Mouse (Mus musculus) stomach, embryonic 14.5 days (tissue): ENCODE data around the gene Nek9. TPM values are rescaled to one million over a fixed set of nuclear protein-coding genes. Genes with fewer than 3 reads are reported as not detected.

Experiments used
- ATAC-seq: fragments of 200-750 bp; cut with Nextera tagmentation; 2 replicates; pipeline ENCODE4 v1.8.0; 2017; ENCODE audit warnings: low read depth, moderate TSS enrichment; ENCODE audit not compliant: insufficient number of reproducible peaks, insufficient read depth, low FRiP score
- H3K27ac ChIP-seq: fragments of 300-500 bp; sonication (generic); 2 replicates; pipeline ENCODE4 v1.5.1; 2014; ENCODE audit warnings: mild to moderate bottlenecking, low read length, moderate library complexity, mixed read lengths
- H3K27me3 ChIP-seq: fragments of 300-500 bp; sonication (generic); 2 replicates; pipeline ENCODE4 v1.6.1; 2014; ENCODE audit warnings: low read length, control low read depth, mixed read lengths; ENCODE audit not compliant: control insufficient read depth, insufficient read depth
- H3K36me3 ChIP-seq: fragments of 300-500 bp; sonication (generic); 2 replicates; pipeline ENCODE4 v1.6.1; 2014; ENCODE audit warnings: mild to moderate bottlenecking, control low read depth, low read length, moderate library complexity, mixed read lengths; ENCODE audit not compliant: control insufficient read depth, insufficient read depth
- H3K4me1 ChIP-seq: fragments of 300-500 bp; sonication (generic); 2 replicates; pipeline ENCODE4 v1.6.1; 2014; ENCODE audit warnings: low read length, control low read depth, mixed read lengths; ENCODE audit not compliant: control insufficient read depth, insufficient read depth
- H3K4me2 ChIP-seq: fragments of 300-500 bp; sonication (generic); replicated peaks from 2 replicates; pipeline ENCODE4 v1.6.1; 2014; ENCODE audit warnings: low read depth, low read length, control low read depth
- H3K4me3 ChIP-seq: fragments of 300-500 bp; sonication (generic); 2 replicates; pipeline ENCODE4 v1.5.1; 2014; ENCODE audit warnings: low read depth, low read length, control low read depth
- H3K9ac ChIP-seq: fragments of 300-500 bp; sonication (generic); replicated peaks from 2 replicates; pipeline ENCODE4 v1.6.1; 2014; ENCODE audit warnings: low read depth, mild to moderate bottlenecking, control low read depth, low read length, moderate library complexity, mixed read lengths
- H3K9me3 ChIP-seq: fragments of 300-500 bp; sonication (generic); 2 replicates; pipeline ENCODE4 v1.6.1; 2016; ENCODE audit warnings: low read depth, low read length, control low read depth; ENCODE audit not compliant: control insufficient read depth
- WGBS: fragments of 180-500 bp; shearing (Covaris S2); extraction: QIAGEN DNeasy Blood & Tissue Kit; methylation state at CpG from one replicate; pipeline ENCODE4 v1.1.7; 2014; 5-methylcytosine and 5-hydroxymethylcytosine counted together
- polyA plus RNA-seq: library from polyadenylated mRNA; unstranded; fragments of >200 nt; fragmentation: Nextera tagmentation; extraction: Ambion mirVana; gene quantifications from 2 replicates; pipeline ENCODE4 v1.2.1, GENCODE M21; 2014

Nek9 gene
- polyA plus RNA-seq, 1 experiment from 2014 or later = 20.4 TPM

DNA sequence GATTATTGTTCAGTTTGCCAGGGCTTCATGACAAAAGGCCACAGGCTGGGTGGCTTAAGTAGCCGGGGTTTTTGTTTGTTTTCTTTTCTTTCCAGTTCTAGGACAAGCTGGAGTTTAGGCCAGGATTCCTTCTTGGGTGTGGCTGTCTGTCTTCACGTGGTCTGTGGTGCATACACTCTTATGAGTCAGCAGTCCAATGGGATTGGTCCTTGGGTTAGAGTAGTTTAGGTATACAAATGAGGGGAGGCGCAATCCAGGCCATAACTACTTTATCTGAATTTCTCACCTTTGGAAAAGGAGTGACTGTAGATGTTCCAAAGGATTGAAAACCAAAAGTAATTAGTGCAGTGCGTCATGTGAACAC, 67.3 kb downstream of the Nek9 start:
- 63% methylated on average over 4 of the region's 4 CpGs for WGBS
- Histone ChIP-seq H3K4me2 (no peak overlapping the region), H3K4me3 (no peak overlapping the region), H3K27me3 (no peaks in the 10 kb centered on the region), H3K27ac (no peak overlapping the region), H3K4me1 (no peaks in the 10 kb centered on the region), H3K9ac (no peak overlapping the region), H3K36me3 (0 out of 2 replicates have a peak, but pooled peaks cover 4% of the 10 kb centered on the region), H3K9me3 (no peaks in the 10 kb centered on the region)
- no peak for ATAC-seq

DNA sequence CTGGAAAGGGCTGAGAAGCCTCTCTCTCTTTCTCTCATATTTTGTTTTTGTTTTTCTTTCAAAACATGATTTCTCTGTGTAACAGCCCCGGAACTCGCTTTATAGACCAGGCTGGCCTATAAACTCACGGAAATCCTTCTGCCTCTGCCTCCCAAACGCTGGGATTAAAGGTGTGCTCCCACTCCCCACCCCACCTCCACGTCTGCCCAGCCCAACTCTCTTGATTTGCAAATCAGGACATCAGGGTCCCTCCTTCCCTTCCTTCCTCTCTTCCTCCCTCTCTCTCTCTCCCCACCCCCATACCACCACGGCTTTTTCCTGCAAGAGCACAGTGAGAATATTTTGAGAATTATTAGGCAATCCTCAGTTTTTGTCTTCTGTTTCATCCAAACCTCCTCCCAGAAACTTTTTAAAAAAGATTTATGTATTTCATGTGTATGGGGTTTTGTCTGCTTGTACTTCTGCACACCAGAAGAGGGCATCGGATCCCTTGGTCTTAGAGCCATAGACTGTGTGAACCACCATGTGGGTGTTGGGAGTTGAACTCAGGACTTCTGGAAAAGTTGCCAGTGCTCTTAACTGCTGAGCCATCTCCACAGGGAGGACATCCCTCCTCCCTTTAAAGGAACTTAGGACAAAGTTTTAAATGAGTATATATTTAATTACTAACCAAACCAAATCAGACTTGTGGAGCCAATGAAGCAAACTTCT, 67.9 kb downstream of the Nek9 start:
- no peak overlapping the region for H3K27ac ChIP-seq
- WGBS = 81% methylated on average over 7 of the region's 7 CpGs
- no peaks in the 10 kb centered on the region for H3K27me3 ChIP-seq
- H3K4me3 ChIP-seq = no peak overlapping the region
- H3K36me3 ChIP-seq = 0 out of 2 replicates have a peak, but pooled peaks cover 4% of the 10 kb centered on the region
- no peak overlapping the region for H3K4me2 ChIP-seq
- no peaks in the 10 kb centered on the region for H3K4me1 ChIP-seq
- no peak overlapping the region for H3K9ac ChIP-seq
- ATAC-seq = no peak
- H3K9me3 ChIP-seq = no peaks in the 10 kb centered on the region

DNA sequence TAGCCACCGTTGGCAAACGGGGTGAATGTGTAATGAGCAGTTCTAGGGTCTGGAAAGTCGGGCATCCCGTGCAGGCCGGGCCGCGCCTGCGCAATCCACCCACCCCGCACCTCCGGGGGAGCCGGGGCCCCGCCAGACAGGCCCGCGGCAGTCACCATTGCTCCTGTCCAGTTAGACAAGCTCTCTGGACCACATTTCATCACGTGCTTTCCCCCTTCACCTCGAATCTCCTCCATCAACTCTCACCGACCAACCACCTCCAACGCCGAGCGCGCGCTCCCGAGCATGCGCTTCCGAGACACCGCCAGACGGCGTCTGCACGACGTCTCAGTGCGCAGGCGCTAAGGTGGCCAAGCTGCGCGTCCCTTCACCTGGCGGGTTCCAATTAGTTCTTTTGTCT, 68.8 kb downstream of the Nek9 start, which contains the start of gene Mlh3:
Gene Mlh3, minus strand, starts transcription at position 281 of the 400 bp plus-strand sequence.
- H3K27ac ChIP-seq = peak within 1 kb of the TSS; percentile 72
- H3K36me3 ChIP-seq = 0 out of 2 replicates have a peak, but pooled peaks cover 4% of the 10 kb centered on the region
- peak within 1 kb of the TSS; percentile 51 for H3K4me3 ChIP-seq
- H3K4me1 ChIP-seq = peaks cover 4% of the 10 kb centered on the region; the same call in 1 of the 2 replicates
- peak within 1 kb of the TSS; percentile 53 for H3K4me2 ChIP-seq
- 1% methylated on average over 35 of the region's 35 CpGs for WGBS
- H3K9ac ChIP-seq = peak within 1 kb of the TSS; percentile 67
- no peaks in the 10 kb centered on the region for H3K9me3 ChIP-seq
- ATAC-seq = peak; percentile 88
- H3K27me3 ChIP-seq = no peaks in the 10 kb centered on the region

DNA sequence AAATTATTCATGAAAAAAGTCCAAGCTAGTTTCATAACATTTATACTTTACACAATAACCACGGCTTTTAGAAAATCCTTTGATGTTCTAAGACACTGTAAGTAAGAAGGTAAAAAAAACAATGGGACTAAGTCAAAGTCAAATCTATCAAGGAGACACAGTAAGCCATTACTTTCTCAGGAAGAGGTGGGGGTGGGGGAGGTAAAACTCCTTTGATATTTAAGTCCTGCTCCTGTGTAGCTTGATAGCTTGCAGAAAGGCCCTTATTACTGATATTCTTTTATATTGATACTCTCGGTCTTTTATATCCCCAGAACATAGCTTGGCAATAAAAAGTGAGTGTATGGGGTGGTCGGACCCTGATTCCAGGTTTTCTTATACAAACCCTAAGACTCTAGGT, 69.3 kb downstream of the Nek9 start:
- no peaks in the 10 kb centered on the region for H3K9me3 ChIP-seq
- H3K36me3 ChIP-seq = 0 out of 2 replicates have a peak, but pooled peaks cover under 1% of the 10 kb centered on the region
- ATAC-seq = no peak
- H3K4me1 ChIP-seq = peaks cover 4% of the 10 kb centered on the region; the same call in 1 of the 2 replicates
- H3K9ac ChIP-seq = peak overlapping the region; percentile 67
- no peaks in the 10 kb centered on the region for H3K27me3 ChIP-seq
- WGBS = 51% methylated on average over 3 of the region's 3 CpGs
- peak overlapping the region; percentile 72 for H3K27ac ChIP-seq
- H3K4me3 ChIP-seq = peak overlapping the region; percentile 51
- H3K4me2 ChIP-seq = peak overlapping the region; percentile 53

DNA sequence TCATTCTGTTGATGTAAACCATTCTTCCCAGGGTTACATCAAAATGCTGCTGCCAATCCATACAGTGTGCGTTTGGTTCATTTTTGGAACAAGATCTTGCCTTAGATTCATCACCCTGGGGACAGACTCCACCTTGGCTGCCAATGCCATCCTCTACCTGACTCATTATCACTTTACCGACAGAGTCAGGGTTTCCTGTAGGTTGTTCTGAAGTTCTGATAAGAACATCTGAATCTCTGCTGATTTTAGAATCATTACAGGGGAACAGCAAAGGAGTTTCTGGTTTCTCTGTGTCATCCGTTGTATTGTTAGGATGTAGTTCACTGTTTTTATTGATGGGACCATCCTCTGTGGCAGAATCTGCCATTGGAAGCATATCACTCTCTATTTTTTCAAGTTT, 72.9 kb downstream of the Nek9 start:
- H3K9me3 ChIP-seq = no peaks in the 10 kb centered on the region
- H3K4me3 ChIP-seq = no peak overlapping the region
- ATAC-seq = no peak
- no peak overlapping the region for H3K27ac ChIP-seq
- H3K4me2 ChIP-seq = no peak overlapping the region
- WGBS = 87% methylated on average over 3 of the region's 3 CpGs
- peaks cover 18% of the 10 kb centered on the region; the same call in 1 of the 2 replicates for H3K4me1 ChIP-seq
- no peaks in the 10 kb centered on the region for H3K27me3 ChIP-seq
- H3K36me3 ChIP-seq = no peaks in the 10 kb centered on the region
- no peak overlapping the region for H3K9ac ChIP-seq

DNA sequence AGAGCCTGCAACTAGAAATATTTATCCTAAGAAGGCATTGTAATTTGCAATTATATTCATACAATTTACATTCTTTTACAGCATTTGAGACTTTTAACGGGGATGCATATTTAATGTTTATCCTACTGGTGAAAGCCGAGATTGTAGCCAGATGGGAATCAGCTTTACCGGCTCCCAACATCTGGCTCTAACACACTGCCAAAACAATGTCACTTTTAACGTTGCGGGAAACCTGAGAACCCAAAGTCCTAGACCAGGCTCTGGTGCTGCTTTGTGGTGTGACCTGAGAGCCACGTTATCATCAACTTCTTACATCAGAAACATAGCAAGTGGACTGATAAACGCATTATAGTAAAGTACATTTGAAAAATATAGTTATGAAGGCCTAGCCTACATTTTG, 74.2 kb downstream of the Nek9 start:
- no peak overlapping the region for H3K9ac ChIP-seq
- WGBS = 30% methylated on average over 7 of the region's 7 CpGs
- no peaks in the 10 kb centered on the region for H3K9me3 ChIP-seq
- no peak overlapping the region for H3K4me2 ChIP-seq
- H3K27ac ChIP-seq = peak overlapping the region; percentile 17; the same call in 1 of the 2 replicates
- ATAC-seq = no peak
- H3K36me3 ChIP-seq = no peaks in the 10 kb centered on the region
- H3K27me3 ChIP-seq = no peaks in the 10 kb centered on the region
- no peak overlapping the region for H3K4me3 ChIP-seq
- peaks cover 18% of the 10 kb centered on the region; the same call in 1 of the 2 replicates for H3K4me1 ChIP-seq

DNA sequence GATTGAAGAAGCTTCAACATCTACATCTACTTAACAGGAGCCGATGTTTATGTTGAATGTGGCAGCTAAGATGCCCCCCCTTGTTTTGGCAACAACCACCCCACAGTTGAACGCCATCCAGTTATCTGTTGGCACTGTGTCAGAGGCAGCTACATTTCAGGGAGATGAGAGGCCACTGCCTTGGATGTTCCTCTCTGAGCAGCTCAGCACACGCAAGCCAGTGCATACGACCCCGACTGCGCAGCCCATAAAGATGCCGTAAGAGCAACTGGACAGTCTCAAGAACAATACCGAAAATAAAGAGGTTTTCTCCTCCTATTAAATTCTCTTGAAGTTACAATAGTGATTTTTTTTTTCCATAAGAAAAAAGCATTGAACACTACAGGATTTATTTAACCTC, 74.6 kb downstream of the Nek9 start:
- 51% methylated on average over 8 of the region's 8 CpGs for WGBS
- H3K4me2 ChIP-seq = no peak overlapping the region
- no peaks in the 10 kb centered on the region for H3K27me3 ChIP-seq

DNA sequence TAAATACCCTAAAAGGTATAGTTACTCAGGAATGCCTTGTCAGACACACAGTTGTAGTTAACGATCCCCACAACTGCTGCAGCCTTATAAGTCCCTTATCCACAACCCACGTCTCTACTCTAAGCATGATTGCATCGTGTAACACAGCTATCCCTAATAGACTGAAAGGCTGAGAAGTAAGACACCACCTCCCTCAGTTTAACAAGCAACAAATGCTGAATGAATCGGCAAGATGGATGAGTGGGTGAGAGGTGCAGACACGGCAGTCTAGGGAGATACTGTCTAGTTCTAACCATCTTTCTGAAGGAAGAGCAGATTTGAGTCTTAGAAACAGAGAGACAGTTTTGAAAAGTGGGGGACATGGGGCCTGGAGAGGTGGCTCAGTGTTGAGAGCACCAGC, 76.0 kb downstream of the Nek9 start:
- no peak for ATAC-seq
- no peak overlapping the region for H3K9ac ChIP-seq
- H3K27ac ChIP-seq = peak overlapping the region; percentile 80
- 60% methylated on average over 5 of the region's 5 CpGs for WGBS
- no peaks in the 10 kb centered on the region for H3K9me3 ChIP-seq
- H3K27me3 ChIP-seq = no peaks in the 10 kb centered on the region
- peaks cover 18% of the 10 kb centered on the region; the same call in 1 of the 2 replicates for H3K4me1 ChIP-seq
- no peaks in the 10 kb centered on the region for H3K36me3 ChIP-seq
- no peak overlapping the region for H3K4me3 ChIP-seq
- no peak overlapping the region for H3K4me2 ChIP-seq

More for the DNA sequence above, 74.6 kb downstream of the Nek9 start:
- Histone ChIP-seq H3K9me3 (no peaks in the 10 kb centered on the region), H3K4me3 (no peak overlapping the region), H3K9ac (no peak overlapping the region), H3K4me1 (peaks cover 18% of the 10 kb centered on the region; the same call in 1 of the 2 replicates), H3K27ac (peak overlapping the region; percentile 62; the same call in 1 of the 2 replicates), H3K36me3 (no peaks in the 10 kb centered on the region)
- peak; percentile 62; the same call in 1 of the 2 replicates for ATAC-seq
